Mouse (Mus musculus) adrenal gland, postnatal 4 days (tissue): ENCODE measurements around the gene Poldip3. TPM values are rescaled to one million over a fixed set of nuclear protein-coding genes. Genes with fewer than 3 reads are reported as not detected.
A peak's percentile ranks its signal among the peaks of the same experiment; 100 is the strongest.
"Not testable (repeated sequence)": the region's sequence is repeated elsewhere in the genome, so short reads cannot be mapped to it uniquely, and the experiment has no call there.

Experiments used
- DNase-seq, 2 experiments: peaks; one replicate each; pipeline ENCODE4 v3.0.0; 2021 to 2022; ENCODE audit warnings: low spot score in 2 of 2, mixed read lengths in 2 of 2
- total RNA-seq, 2 experiments: library from RNA; stranded (reverse); gene quantifications; 2 replicates each; pipeline ENCODE4 v1.2.3; 2021

Gene Poldip3
- total RNA-seq, 2 experiments from 2014 or later, result 148 to 152 TPM

DNA sequence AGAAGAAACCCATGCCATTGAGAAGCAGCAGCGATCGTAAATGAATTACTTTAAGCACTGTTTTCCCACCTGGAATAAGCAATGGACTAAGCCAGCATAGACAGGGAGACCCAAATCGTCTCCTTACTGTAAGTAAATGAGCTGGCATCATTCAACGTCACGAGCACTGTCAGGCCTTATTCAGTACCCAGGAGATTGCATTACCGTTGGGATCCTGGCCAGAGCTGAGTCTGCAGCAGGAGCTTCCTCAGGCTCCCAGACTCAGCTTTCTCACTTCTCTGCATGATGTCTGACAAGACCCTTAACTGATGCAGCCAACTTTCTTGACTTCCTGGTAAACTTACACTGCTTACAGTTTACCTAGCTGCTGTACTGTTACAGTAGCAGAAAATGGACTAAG is 14.5 kb downstream of the Poldip3 start:
- no peak for DNase-seq

- DNase-seq, result no peak
These were observed 19.5 kb downstream of the Poldip3 start for GRCm38 (mm10) chr15:83129530-83130231.

DNA sequence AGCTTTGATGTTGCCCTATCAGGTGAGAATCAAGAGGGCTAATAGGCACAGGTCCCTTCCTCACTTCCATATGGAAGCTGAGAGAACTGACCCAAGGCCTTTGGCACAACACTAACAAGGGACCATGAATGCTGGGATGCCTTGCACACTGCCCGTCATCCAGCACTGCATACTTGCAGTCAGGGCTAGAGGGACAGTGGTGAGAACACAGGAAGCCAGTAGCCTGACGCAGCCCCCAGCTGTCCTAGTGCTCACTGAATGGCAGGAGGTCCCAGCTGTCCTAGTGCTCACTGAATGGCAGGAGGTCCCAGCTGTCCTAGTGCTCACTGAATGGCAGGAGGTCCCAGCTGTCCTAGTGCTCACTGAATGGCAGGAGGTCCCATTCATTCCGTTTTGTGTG is 22.1 kb downstream of the Poldip3 start:
- not testable (repeated sequence) for DNase-seq

GRCm38 (mm10) chr15:83126582-83126981 is 22.6 kb downstream of the Poldip3 start:
- no peak for DNase-seq

DNA sequence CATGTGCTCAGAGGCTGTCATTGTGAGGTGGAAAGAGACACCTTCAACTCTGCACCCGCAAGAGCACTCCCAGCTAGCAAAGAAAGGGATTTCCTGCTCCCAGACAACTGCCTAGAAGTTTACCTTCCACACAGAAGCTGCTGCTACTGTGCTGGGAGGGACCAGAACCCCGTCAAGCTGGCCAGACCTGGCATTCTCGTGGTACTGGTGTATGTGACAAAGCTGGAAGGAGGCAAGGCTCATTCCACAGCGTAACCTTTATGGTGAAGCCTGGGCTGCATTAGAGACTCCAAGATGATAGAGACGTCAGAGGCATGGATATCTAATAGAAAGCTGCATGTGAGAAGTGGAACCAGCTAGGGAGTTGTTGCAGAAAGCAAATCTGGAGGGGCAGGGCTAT is 24.6 kb downstream of the Poldip3 start:
- no peak for DNase-seq

- DNase-seq, result peak; percentile 88 to 92
These were observed 26.5 kb downstream of the Poldip3 start, which contains the start of gene Rrp7a for GRCm38 (mm10) chr15:83122566-83123145. Rrp7a (minus strand) TSS chr15:83122801.

DNA sequence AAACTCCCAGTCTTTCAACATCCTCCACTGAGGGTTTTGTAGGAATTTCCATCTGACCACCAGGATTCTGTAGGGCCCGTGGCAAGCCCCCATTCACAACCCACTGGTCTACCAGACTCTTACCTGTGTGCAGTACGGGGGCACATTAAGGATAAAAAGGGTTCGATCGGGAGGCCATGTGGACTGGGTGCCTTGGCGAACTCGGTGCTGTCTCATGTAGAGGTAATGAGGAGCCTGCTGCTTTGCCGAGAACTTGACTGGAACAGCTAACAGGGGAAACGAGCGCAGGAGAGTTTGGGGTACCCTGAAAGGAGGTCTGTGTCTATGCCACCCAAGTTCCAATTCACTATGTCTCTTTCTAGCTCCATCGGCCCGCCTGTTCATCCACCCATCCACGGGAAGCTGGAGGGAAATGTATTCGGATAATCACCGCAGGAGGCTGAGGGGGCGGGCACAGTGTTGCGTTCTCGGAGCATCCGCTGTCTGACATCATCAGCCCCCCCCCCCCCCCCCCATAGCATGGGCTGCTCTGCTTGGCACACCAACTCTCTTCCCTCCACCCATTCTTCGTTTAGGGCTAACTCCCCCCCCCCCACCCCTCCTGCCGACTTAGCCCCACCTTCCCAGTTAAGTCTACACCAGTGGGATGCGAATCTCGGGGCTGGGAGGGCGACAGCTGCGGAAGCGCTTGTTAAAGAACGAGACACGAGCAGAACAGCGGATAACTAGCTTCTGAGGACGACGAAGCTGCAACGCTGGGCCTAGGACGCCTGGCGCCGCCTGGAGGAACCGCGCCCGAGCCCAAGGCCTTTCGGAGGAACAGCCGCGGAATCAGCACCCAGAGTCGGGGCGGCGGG is 27.2 kb downstream of the Poldip3 start:
- no peak for DNase-seq

GRCm38 (mm10) chr15:83118360-83118759 is 30.8 kb downstream of the Poldip3 start:
- DNase-seq, result peak in 1 of 2 experiments; percentile 39

DNA sequence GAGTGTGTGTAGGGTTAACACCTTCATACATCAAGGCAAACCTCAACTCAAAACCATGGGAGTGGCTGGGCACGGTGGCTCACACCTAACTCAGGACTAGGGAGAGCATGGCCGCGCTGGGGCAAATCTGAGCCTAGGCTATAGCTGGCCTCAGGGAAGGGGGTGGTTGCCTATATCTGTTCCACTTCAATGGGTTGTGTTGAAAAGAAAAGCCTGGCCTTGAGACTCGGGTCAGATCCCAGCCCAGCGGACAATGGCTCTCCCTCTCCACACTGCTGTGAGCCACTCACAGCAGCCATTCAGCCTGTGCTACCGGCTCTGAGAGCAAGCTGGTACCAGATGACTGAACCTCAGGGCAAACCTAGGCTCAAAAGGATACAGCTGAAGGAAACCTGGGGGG is 34.1 kb downstream of the Poldip3 start:
- DNase-seq, result no peak

GRCm38 (mm10) chr15:83114106-83114505 is 35.1 kb downstream of the Poldip3 start:
- DNase-seq, result no peak

DNA sequence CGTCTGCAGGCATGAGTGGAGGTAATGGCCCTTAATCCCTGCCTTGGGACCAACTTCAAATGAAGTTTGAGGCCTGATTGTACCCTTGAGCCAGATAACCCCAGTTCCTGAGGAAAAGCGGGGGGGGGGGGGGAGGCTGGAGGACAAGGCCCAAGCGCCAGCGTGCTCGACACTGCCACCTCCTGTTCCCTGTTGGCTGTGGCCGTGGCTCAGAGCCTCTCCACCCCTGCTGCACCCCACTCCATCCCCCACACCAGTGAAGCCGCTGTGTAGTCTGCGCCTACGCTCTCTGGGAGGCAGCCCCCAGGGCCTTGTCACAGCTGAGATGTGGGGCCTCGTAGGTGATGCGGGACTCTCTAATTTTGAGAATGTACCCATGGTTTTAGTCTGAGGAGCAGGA is 36.3 kb downstream of the Poldip3 start:
- DNase-seq, result peak; percentile 45 to 65

DNA sequence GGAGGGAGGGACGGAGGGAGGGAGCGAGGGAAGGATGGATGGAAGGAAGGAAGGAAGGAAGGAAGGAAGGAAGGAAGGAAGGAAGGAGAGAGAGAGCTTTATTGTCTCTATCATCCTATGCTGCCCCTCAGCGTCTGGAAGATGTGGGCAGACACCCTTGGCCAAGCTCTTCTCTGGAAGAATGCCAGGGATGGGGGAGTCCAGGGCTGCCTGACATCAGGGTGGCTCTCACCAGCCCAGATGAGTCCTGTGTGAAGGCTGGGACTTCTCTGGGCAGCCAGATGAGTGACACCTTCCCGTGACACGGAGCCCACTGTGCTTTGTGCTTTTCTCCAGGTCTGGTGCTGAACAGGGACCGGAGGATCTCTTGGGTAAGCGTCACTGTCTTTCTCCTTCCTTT is 37.3 kb downstream of the Poldip3 start:
- no peak for DNase-seq

GRCm38 (mm10) chr15:83111290-83111689 is 37.9 kb downstream of the Poldip3 start:
- no peak for DNase-seq

- DNase-seq, result no peak
These were observed 41.4 kb downstream of the Poldip3 start for GRCm38 (mm10) chr15:83107814-83108213.

DNA sequence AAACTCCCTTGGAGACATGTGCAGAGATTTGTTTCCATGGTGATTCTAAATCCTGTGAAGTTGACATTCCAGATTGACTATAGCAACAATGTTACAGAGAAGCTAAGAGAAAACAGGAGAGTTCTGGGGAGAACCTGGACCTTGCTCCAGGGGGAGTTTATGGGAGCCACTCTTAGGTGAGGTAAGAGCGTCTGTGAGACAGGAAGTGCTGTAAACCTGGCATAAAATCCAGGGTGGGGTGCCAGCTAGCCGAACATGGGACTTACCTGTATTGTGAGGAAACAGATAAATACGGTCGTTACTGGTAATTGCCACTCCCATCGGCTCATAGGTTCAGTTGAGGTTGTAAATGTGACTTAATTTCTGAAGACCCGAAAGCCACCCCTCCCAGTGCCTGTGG is 42.8 kb downstream of the Poldip3 start:
- no peak for DNase-seq

- DNase-seq, result no peak
These were observed 46.1 kb downstream of the Poldip3 start for GRCm38 (mm10) chr15:83103111-83103510.

DNA sequence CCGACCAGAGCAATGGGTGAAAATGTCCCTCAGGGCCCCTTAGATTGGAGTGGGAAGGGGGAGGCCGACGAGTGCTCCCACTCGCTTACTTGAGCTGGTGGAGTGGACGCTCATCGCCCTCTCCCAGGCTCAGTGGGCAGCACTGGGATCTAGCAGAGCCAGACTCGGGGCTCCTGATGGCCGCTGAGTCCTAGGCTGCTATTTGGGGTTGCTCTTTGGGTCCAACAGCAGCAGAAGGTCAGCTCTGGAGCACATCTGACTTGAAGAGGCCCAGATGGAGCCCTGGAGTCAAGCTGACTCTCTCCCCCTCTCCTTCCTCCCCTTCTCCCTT is 48.9 kb downstream of the Poldip3 start:
- DNase-seq, result no peak

DNA sequence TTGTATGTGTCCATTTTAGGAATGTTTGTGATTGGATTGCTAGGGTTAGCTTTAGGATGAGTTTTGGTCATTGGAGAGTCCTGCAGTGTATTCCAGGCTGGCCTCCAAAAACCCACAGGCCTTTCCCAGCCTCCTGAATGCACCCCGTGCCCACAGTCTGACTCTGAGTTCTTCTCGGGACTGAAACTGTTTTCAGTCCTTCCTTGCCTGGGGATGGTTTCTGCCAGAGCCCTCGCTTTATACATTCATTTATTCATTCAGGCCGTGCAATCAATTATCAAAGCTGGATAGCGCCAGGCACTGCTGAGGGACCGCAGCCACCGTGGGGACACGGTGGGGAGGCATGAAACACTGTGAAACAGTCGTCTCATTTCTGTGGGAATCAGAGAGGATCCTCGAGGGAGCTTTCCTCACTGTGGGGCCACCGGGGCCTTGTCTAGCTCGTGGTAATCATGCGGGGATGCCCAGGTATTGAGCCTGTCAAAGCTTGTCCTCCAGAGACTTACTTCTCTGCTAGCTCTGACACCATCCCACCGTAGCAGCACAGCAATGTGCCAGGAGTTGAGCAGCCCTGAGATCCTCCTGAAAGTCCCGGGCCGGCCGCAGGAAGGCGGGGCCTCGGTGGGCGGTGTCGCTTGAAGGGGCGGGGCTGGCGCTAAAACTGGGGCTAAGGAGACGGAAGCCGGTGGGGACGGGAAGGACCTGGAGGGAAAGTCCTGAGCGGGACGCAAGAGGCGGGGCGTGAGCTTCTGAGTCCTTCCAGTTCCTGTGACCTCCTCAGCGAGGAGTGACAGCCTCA is 49.5 kb downstream of the Poldip3 start:
- peak; percentile 80 to 94 for DNase-seq

DNA sequence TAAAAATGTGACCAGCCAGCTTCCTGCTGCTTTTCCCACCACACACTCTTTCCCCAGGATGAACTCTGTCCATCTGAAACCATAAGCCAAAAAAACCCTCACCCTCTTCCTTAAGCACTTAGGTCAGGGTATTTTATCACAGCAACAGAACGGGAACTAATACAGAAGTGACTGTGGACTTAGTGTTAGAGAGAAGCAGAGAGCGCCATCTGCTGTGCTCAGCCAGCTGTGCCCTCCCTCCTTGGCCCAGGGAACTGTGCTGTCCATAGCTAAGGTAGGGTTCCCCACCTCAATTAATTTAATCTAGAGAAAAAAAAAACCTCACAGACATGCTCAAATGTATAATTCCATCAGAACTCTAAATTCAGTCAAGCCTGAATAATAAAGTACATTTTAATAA is 53.2 kb downstream of the Poldip3 start:
- no peak for DNase-seq

DNA sequence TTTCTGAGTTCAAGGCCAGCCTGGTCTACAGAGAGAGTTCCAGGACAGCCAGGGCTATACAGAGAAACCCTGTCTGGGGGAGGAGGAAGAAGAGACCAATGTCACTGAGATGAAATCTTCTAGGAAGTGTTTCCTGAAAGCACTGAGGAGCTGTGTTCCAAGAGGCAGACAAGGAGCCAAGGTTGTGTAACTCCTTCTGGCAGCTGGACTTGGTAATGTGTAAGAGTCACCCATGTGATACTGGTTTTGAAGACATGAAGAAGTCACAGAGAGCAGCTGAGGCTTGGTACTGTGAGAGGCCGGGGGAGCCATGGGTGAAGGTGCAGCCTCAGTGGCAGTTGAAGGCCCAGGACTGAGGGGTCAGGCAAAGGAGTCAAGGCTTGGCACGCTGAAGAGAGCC is 55.5 kb downstream of the Poldip3 start:
- DNase-seq, result no peak

GRCm38 (mm10) chr15:83090874-83091273 is 58.3 kb downstream of the Poldip3 start:
- no peak for DNase-seq

DNA sequence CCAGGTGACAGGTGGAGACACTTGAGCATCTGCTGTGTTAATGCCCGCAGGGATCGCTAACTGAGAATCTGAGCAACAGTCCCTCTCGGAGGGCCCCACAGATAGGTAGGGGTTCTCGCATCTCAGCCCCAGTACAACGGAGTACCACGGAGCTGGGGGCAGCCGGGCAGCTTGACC is 59.9 kb downstream of the Poldip3 start, which contains the start of gene Serhl:
Serhl (plus strand) TSS at position 78 of the 177 bp plus-strand sequence.
- no peak for DNase-seq
